Mouse (Mus musculus): ENCODE results near the gene Tjp2.
"Not testable (repeated sequence)": the region's sequence is repeated elsewhere in the genome, so short reads cannot be mapped to it uniquely, and the experiment has no call there.

The Tjp2 gene

DNA sequence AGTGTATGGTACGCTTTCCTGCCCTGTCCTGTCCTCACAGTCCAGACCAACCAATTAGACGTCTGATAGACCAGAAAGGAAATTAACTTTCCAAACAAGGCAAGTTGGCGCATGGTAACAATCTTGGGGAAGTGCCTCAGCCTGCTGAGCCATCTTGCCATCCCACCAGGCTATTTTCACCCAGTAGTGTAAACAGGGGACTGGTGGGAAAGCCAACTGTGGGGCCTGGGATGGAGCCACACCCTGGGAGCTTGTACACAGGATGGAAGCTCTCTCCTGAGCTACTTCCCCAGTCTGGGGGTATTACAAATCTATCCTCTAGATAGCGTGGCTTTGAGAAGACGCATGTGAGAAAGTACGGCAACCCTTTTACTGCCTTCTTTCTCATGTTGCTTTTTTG is 101.7 kb downstream of the Tjp2 start:
- no peak for DNase-seq (ENCODE audit: low spot score)

DNA sequence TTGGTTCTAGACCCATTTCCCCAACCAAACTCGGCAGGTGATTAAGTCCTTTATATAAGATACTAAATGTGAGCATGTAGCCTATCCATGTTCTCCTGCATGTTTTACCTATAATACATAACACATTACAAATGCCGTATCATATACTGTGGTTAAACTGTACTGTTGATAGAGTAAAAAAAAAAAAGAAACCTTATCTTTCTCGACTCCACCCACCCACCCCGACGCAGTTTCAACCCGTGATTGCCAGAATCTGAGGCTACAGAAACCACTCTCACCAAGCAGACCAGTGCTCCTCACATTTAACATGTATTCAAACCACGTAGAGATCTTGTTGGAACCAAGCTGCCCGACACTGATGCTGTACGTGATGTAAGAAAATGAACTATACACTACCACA is 102.2 kb downstream of the Tjp2 start:
- DNase-seq (ENCODE audit: low spot score) = no peak

DNA sequence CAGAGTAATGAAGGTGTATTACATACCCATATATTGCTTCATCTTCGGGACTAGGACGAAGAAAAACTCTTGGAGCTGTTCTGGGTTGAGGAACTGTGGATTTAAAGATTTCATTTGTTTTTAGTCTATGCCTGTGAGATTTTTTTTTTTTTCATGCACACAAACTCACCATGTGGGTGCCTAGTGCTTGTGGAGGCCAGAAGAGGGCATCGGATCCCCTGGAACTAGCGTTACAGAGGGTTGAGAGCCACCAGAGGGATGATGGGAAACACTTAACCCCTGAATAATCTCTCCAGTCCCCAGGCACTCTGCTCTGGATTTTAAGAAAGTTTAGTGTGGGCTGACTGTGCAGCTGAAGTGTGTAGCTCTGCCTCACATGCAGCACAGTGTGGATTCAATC is 104.0 kb downstream of the Tjp2 start:
- no peak for DNase-seq (ENCODE audit: low spot score)

DNA sequence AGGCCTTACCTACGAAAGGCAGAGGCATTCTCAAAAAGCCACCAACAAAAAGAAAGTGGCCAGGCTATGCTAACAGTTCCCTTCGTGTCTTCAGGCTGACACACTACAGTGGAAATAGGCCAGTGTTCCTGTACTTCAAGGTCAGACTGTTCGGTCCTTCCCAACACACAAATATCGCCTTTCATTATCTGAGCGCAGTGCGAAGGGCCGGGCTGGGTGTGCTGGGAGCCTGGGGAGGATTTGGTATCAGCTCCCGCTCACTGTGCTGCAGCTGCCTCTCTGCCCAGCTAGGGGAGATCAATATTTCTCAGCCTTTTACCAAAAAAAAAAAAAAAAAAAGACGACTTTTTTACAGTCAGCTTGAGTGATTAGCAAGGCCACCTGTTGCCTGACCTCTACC is 106.1 kb downstream of the Tjp2 start:
- no peak for DNase-seq (ENCODE audit: low spot score)

DNA sequence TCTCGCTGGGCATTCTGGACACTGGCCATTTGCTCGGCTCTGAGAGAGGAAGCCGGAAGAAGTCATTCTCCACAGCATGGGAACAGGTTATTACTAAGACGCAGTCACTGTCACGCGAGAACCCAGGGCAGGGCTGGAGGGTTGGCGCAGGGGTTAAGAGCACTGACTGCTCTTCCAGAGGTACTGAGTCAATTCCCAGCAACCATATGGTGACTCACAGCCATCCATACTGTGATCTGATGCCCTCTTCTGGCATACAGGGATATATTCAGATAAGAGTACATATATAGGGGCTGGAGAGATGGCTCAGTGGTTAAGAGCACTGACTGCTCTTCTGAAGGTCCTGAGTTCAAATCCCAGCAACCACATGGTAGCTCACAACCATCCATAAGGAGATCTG is 113.2 kb downstream of the Tjp2 start:
- no peak for DNase-seq (ENCODE audit: low spot score)

DNA sequence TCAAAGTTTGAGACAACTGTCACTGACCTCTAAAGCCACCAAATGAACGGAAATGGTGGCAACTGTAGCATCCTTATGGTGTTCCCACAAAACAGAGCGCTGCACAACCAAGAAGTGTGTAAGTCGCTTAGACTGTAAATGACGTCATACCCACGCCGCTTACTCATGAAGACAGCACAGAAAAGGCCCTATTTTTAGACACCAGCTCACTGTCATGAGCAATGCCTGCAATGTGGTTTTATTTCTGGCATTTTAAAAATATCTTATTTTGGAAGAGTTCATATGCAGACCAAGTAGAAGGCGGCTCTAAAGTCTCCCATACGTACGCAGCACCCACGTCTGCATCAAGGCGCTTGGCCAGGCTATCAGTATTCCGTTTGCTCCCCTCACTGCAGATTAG is 117.1 kb downstream of the Tjp2 start:
- no peak for DNase-seq (ENCODE audit: low spot score)

DNA sequence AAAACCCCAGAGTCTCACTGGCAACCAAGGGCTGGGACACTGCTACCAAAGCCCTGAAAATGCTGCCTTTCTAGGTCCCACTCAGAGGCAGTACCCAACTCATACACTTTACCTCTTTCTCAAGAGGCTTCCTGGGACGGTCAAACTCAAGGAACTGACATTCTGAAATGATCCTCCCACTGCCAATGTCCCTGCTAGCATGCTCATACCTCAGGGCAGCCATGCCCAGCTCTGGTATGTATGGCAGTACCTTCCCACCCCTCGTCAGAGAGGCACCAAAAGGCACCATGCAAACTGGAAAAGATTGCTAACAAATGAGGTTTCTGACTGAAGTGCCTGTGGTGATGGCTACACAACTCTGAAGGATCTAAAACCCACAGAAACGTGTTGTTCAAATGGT is 121.0 kb downstream of the Tjp2 start:
- DNase-seq (ENCODE audit: low spot score) = no peak

DNA sequence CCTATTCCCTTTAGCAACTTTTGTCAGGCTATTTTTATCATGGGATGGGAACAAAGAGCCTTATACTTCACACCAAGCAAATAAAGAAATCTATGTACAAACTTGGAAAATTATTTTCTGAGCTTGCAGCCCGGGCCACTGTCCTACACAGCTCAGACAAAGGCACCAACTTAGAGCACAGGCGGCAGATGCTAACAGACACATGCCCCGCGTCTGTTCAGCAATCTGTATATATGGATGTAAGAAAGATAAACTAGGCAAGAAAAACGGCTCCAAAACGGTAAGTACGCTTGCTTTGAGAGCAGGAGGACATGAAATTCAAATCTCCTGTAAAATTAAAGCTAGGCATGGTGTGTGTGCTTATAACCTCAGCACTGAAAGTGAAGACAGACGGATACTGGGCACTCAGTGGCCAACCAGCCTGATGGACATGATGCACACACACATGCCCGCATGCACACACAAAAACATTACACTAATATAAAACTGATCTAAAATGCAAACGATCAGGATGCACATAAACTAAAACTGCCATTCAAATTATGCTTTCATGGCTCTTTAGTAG is 122.2 kb downstream of the Tjp2 start:
- peak; percentile 35 for DNase-seq (ENCODE audit: low spot score)

DNA sequence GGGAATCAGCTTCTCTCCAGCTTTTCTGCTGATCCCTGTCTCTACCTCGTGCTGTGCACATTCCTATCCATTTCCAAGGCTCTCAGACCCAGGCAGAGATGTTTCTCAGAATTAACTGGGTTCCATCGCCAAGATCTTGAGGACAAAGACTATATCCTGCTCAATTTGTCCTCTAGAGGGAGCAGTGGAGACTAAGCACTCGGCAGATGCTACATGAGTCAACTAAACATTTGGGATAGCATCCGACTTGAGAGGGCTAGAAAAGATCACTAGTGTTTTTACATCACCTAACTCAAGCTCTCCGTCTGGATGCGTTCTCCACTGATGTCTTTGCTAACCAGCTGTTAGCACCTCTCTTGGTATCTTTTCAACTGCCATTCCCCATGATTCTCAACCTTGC is 123.6 kb downstream of the Tjp2 start:
- DNase-seq (ENCODE audit: low spot score) = peak; percentile 25

DNA sequence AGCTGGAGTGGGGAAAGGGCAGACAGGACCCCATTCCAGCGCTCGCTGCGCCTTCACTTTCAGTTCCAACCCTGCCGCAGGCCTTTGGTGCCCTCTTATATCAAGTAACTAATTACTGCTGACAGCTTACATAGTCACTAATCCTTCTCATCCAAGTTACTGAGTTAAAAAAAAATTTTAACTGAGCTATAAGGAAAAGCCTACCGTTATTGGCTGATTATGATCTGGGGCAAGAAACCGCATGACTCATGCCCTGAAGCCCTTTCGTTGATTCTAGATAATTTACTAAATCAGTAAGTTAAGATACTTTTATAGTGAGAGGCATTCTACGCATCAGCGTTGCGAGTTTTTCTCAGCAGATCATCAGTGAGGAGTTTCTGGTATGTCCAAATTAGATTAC is 126.1 kb downstream of the Tjp2 start:
- no peak for DNase-seq (ENCODE audit: low spot score)

DNA sequence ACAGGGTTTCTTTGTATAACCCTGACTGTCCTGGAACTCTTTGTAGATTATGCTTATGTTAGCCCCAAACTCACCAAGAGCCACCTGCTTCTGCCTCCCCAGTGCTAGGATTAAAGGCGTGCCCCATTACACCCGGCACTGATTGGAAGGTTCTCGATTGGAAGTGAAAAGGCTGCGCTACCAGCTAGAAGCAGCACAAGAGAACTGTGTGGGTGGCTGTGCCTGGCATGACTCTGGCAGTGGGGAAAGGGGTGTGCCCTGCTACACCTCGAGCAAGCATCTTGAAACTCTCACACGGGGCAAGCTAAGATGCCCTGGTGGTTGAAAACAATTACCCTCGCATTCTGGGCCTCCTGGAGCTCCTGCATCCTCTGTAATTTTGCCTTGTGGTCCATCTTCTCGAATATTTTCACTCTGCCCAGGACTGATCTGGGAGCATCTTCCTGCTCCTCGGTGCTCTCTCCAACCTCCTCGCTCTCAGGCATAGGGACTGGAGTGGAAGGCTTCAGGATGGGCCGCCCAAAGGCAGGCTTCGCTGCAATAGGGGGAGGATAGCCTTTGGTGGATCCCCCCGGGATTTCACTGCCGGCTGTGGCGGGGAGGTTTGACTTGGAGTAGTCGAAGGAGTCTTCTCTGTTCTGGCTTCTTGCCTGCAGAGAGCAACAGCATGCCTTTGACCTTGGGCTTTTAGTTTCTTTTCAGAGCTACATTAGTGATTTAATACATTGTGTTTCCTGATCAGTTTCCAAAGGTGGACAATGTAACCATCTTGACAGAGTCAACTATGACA is 127.0 kb downstream of the Tjp2 start:
- DNase-seq (ENCODE audit: low spot score) = no peak

DNA sequence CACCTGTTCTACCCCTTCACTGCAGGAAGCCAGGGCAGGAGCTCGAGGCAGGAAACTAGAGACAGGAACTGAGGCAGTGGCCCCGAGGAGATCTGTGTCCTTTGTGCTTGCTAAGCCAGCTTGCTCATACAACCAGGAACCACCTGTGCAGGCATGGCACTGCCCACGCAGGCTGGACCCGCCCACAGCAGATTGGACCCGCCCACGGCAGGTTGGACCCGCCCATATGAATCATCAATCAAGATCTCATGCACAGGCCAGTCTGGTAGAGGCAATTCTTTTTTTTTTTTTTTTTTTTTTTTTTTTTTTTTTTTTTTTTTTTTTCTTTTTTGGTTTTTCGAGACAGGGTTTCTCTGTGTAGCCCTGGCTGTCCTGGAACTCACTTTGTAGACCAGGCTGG is 132.8 kb downstream of the Tjp2 start:
- DNase-seq (ENCODE audit: low spot score) = not testable (repeated sequence)

DNA sequence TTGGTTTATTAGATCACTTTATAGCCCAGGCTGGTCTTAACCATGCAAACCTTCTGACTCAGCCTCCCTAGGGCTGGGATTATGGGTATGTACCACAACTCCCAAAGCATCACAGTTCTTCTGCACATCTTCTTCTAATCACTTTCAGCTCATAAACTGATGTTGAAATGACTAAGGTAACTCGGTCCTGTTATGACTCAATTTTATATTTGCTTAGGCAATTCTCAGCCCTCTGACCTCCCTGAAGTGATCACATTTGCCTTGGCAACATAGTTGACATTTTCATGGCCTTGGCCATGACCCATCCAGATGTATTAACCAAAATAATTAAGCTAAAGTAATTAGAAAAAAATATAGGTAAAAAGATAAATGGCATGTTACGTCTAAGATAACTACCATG is 134.5 kb downstream of the Tjp2 start:
- no peak for DNase-seq (ENCODE audit: low spot score)

DNA sequence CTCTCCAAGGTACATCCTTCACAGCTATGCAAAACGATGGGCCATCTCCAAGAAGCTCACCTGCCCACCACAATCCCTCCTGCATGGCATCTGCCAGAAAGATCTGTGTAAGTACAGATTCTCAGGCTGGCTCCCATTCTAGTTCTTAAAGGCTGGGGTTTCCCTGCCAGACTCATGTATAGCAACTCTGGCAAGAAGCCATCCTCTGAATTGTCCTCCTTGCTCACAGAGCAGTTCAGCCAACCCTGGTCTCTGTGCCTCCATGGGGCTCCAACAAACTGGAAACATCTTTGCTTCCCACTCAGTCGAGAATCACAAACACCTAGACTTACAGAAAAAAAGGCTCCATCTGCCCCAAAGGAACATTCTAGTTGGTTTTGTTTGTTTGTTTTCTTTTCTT is 139.5 kb downstream of the Tjp2 start:
- DNase-seq (ENCODE audit: low spot score) = no peak

DNA sequence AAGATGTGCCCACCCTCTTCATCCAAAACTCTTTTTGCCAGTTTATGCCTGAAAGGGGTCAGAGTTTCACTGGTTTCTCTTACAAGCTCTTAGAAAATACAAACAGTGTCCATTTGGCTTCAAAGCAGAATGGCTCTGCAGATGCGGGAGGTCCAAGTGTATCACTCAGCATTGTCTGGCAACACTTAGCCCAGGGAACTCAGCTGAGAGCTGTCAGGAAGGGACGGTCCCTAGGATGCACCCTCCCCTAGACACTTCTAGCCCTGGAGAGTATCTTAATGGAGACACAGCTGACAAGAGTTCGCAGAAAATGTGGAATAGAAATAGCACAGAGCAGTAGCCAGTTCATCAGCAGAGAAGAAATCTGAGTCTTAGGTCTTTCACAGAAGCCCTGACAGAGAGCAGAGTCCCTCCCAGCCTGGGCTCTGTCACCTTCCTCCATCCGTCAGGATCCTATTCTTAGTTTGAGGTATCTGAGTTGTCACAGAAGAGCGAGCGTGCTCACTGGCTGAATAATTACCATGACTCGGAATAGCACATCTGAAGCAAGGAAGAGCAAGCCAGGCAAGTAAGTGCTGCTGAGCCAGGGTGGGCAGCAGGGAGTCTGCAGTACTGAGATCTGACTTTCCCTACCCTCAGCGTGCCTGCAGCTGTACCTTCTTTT is 144.3 kb downstream of the Tjp2 start:
- DNase-seq (ENCODE audit: low spot score) = no peak

DNA sequence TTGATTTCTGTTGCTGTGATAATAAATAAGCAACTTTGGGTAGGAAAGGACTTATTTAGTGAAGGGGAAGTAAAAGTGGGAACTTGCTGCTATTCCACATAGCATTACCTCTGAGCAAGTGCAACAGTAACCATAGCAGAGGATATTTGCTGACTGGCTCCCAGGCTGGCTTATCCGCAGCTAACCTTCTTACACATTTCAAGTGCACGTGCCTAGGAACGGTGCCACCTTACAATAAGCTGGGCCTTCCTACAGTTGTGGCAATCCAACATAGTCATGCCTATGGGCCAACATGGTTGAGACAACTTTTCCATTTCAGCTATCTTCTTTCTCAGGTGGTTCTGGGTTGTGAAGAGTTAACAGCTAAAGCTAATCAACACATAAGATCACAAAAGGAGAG is 147.2 kb downstream of the Tjp2 start:
- no peak for DNase-seq (ENCODE audit: low spot score)

DNA sequence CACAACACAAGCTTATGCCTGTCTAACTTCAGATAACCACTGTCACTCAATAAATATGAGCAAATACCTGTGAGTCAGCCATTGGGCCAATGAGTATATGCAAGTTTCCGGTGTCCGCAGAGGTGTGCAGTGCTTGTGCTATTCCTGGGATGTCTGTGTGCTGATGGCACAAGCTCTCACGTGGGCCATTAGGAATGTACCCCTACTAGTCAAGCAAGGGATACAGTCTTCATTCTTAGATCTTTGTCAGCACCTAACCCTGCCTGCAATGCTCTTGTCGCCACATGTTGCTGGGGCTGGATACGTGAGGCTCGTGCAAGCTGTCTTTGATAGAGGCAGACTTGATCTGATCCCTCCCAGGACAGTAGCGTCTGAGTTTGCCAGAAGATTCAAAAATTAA is 148.3 kb downstream of the Tjp2 start:
- no peak for DNase-seq (ENCODE audit: low spot score)

DNA sequence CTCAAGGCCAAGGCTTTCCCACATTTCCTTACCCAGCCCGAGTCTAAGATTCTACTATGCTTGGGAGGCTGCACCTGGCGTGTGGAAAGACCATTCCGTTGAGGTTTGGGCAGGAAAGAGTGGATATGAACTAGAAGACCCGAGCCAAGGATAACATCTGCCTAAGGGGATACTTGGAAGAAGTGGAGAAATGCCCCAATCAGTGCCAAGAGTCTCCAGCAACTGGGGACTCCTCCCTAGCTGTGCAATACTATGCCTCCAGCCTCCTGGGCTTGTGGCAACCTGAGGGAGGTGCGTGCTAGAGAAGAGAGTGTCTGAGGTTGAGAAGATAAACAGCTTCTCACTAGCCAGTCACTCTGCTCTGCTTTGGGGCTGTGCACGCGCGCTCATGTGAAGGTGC is 148.9 kb downstream of the Tjp2 start:
- DNase-seq (ENCODE audit: low spot score) = no peak

DNA sequence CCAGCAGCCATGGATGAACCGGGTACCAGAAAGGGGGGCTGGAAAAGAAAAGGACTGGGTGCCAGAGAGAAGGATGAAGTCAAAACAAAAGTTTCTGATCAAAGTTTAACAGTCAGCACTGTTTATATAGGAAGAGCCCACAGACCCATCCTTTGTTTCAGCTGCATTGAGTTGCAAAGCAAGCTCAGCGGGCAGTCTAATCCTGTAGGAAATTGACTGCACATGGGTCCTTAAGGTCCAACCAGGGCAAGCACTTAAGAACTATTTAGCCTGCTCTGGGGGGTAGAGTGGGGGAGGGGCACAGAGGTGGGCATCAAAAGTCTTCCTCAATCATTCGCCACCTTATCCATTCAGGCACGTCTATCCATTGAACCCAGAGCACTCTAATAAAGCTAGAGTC is 151.7 kb downstream of the Tjp2 start:
- no peak for DNase-seq (ENCODE audit: low spot score)

DNA sequence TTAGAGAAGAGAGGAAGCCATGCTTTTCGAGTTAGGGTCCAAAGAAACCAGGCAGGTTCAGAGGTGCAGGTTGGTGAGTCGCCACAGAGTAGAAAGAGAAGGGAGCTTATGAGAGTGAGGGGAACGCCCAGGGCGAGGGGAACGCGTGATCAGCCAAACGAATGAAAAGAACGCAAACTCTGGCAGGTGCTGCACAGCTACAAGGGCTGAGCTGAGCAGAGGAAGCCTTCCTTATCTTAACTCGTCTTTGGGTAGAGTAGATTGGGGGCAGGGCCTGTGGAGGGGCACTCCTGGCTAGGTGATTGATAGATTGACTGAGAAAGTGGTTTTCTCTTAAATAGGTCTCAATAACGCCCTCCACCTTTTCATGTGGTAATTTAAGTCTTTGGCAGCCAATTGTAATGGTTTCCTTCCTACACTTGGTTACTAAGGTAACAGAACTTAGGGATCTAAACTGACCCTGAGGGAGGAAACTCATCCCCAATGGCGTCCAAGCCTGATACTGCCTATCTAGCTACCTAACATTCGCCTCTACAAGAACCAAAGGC is 160.4 kb downstream of the Tjp2 start:
- no peak for DNase-seq (ENCODE audit: low spot score)

DNA sequence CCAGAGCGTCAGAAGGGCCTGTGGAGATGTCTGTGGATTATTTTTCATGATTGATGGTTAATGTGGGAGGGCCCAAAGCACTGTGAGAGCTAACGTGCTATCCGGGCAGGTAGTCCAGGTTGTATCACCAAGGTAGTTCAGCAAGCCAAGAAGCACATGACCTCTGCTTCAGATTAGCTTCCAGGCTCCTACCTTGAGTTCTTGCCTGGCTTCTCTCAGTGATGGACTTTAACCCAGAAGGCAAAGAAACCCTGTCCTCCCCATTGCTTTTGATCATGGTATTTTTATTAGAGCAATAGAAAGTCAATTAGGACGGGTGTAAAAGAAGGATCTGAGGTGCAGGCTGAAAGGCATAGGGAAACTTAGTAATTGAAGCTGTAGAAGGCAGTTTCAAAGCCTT is 161.2 kb downstream of the Tjp2 start:
- DNase-seq (ENCODE audit: low spot score) = no peak

DNA sequence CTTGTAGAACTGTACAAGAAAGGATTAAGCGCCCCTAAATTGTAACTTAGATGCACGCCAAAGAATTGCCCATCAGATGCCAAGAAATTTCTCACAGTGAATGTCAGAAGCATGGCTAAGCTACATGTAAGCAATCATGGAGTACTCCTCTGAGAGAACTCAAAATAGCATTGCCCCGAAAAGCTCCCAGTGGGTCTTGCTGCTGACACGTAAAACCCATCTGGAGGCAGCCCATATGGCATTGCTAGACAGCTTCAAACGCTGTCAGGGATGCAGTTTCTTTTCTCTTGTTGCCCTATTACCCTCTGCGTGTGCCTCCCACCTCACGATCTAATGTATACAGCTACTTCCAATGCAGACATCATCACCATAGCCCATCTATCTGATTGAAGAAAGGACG is 166.0 kb downstream of the Tjp2 start:
- no peak for DNase-seq (ENCODE audit: low spot score)

DNA sequence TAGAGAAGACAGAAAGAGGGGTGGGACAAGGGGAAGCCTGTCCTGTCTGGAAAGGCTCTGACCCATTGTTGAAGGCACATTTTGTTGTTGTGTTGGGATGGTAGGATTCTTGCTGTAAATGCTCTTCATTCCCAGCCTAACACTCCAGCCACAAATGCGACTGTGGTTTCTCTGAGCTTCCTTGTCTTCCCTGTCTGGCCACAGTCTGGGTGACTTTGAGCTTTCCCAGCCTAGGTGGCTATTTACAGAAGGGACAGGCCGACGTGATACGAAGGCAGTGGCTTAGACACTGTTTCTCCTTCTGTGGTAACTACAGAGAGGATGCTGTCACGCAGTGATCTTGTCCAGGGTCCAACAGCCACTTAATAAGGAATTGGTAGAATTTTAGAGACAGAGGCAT is 166.8 kb downstream of the Tjp2 start:
- no peak for DNase-seq (ENCODE audit: low spot score)
